Mouse (Mus musculus): ENCODE measurements at regions not wholly inside any gene's neighbourhood (a gene's known extent, or its start where the extent isn't known, plus 50 kb on each side); places are given as distances from the start of the nearest gene placed in this dataset.

- Histone ChIP-seq H3K27ac (ENCODE audit: low read depth, low read length) (no peak overlapping the region), H3K4me3 (ENCODE audit: low read length) (no peak overlapping the region), H3K36me3 (ENCODE audit: control insufficient read depth, insufficient read depth, low read length) (no peaks in the 10 kb centered on the region), H3K27me3 (replicated peaks; ENCODE audit: control insufficient read depth, insufficient read depth, low read length) (no peaks in the 10 kb centered on the region), H3K4me2 (ENCODE audit: low read length) (no peak overlapping the region), H3K4me1 (ENCODE audit: control insufficient read depth, insufficient read depth, low read depth, low read length) (no peaks in the 10 kb centered on the region), H3K9me3 (ENCODE audit: control insufficient read depth, low read length) (no peaks in the 10 kb centered on the region), H3K9ac (ENCODE audit: low read depth, low read length) (no peak overlapping the region)
- 52% methylated on average over 5 of the region's 5 CpGs for WGBS
- no peak for ATAC-seq
These were observed 125.0 kb upstream of the BC052040 start for GRCm38 (mm10) chr2:115456372-115457022.

- WGBS, result 49% methylated on average over 5 of the region's 5 CpGs
- Histone ChIP-seq H3K9ac (ENCODE audit: low read depth, low read length) (no peak overlapping the region), H3K9me3 (ENCODE audit: control insufficient read depth, low read length) (no peaks in the 10 kb centered on the region), H3K4me3 (ENCODE audit: low read length) (no peak overlapping the region), H3K4me2 (ENCODE audit: low read length) (no peak overlapping the region), H3K4me1 (ENCODE audit: control insufficient read depth, insufficient read depth, low read depth, low read length) (no peaks in the 10 kb centered on the region), H3K27ac (ENCODE audit: low read depth, low read length) (no peak overlapping the region), H3K27me3 (replicated peaks; ENCODE audit: control insufficient read depth, insufficient read depth, low read length) (no peaks in the 10 kb centered on the region), H3K36me3 (ENCODE audit: control insufficient read depth, insufficient read depth, low read length) (no peaks in the 10 kb centered on the region)
- peak; percentile 58 for ATAC-seq
These were observed 121.3 kb upstream of the BC052040 start for GRCm38 (mm10) chr2:115460028-115460881.

- Histone ChIP-seq H3K4me3 (ENCODE audit: low read length) (no peak overlapping the region), H3K27me3 (replicated peaks; ENCODE audit: control insufficient read depth, insufficient read depth, low read length) (no peaks in the 10 kb centered on the region), H3K27ac (ENCODE audit: low read depth, low read length) (no peak overlapping the region), H3K36me3 (ENCODE audit: control insufficient read depth, insufficient read depth, low read length) (no peaks in the 10 kb centered on the region), H3K9me3 (ENCODE audit: control insufficient read depth, low read length) (no peaks in the 10 kb centered on the region), H3K9ac (ENCODE audit: low read depth, low read length) (no peak overlapping the region), H3K4me1 (ENCODE audit: control insufficient read depth, insufficient read depth, low read depth, low read length) (no peaks in the 10 kb centered on the region), H3K4me2 (ENCODE audit: low read length) (no peak overlapping the region)
- 34% methylated on average over 1 of the region's 1 CpGs for WGBS
- peak; percentile 27; the same call in 1 of the 2 replicates for ATAC-seq
These were observed 120.7 kb upstream of the BC052040 start for GRCm38 (mm10) chr2:115460882-115461151.

GRCm38 (mm10) chr2:115466170-115466569 lies 115.3 kb upstream of the BC052040 start:
- 62% methylated on average over 4 of the region's 4 CpGs for WGBS

GRCm38 (mm10) chr2:115467107-115467745 lies 114.3 kb upstream of the BC052040 start:
- no peak overlapping the region for H3K4me2 ChIP-seq (ENCODE audit: low read length)

More at GRCm38 (mm10) chr2:115466170-115466569, 115.3 kb upstream of the BC052040 start:
- Histone ChIP-seq H3K9ac (ENCODE audit: low read depth, low read length) (no peak overlapping the region), H3K9me3 (ENCODE audit: control insufficient read depth, low read length) (no peaks in the 10 kb centered on the region), H3K27ac (ENCODE audit: low read depth, low read length) (no peak overlapping the region), H3K36me3 (ENCODE audit: control insufficient read depth, insufficient read depth, low read length) (no peaks in the 10 kb centered on the region), H3K4me1 (ENCODE audit: control insufficient read depth, insufficient read depth, low read depth, low read length) (no peaks in the 10 kb centered on the region), H3K4me2 (ENCODE audit: low read length) (no peak overlapping the region), H3K4me3 (ENCODE audit: low read length) (no peak overlapping the region), H3K27me3 (replicated peaks; ENCODE audit: control insufficient read depth, insufficient read depth, low read length) (no peaks in the 10 kb centered on the region)
- ATAC-seq, result no peak

GRCm38 (mm10) chr2:115467936-115468335 lies 113.6 kb upstream of the BC052040 start:
- H3K4me3 ChIP-seq (ENCODE audit: low read length), result no peak overlapping the region
- no peak overlapping the region for H3K27ac ChIP-seq (ENCODE audit: low read depth, low read length)
- no peak for ATAC-seq
- H3K9ac ChIP-seq (ENCODE audit: low read depth, low read length), result no peak overlapping the region
- no peaks in the 10 kb centered on the region for H3K4me1 ChIP-seq (ENCODE audit: control insufficient read depth, insufficient read depth, low read depth, low read length)
- no peaks in the 10 kb centered on the region for H3K9me3 ChIP-seq (ENCODE audit: control insufficient read depth, low read length)
- no peaks in the 10 kb centered on the region for H3K36me3 ChIP-seq (ENCODE audit: control insufficient read depth, insufficient read depth, low read length)
- no peak overlapping the region for H3K4me2 ChIP-seq (ENCODE audit: low read length)
- WGBS, result 81% methylated on average over 6 of the region's 6 CpGs
- H3K27me3 ChIP-seq (replicated peaks; ENCODE audit: control insufficient read depth, insufficient read depth, low read length), result no peaks in the 10 kb centered on the region

More at GRCm38 (mm10) chr2:115467107-115467745, 114.3 kb upstream of the BC052040 start:
- no peak overlapping the region for H3K4me3 ChIP-seq (ENCODE audit: low read length)
- no peaks in the 10 kb centered on the region for H3K27me3 ChIP-seq (replicated peaks; ENCODE audit: control insufficient read depth, insufficient read depth, low read length)
- H3K36me3 ChIP-seq (ENCODE audit: control insufficient read depth, insufficient read depth, low read length), result no peaks in the 10 kb centered on the region
- no peaks in the 10 kb centered on the region for H3K4me1 ChIP-seq (ENCODE audit: control insufficient read depth, insufficient read depth, low read depth, low read length)
- H3K9ac ChIP-seq (ENCODE audit: low read depth, low read length), result no peak overlapping the region
- 93% methylated on average over 11 of the region's 11 CpGs for WGBS
- no peak overlapping the region for H3K27ac ChIP-seq (ENCODE audit: low read depth, low read length)
- H3K9me3 ChIP-seq (ENCODE audit: control insufficient read depth, low read length), result no peaks in the 10 kb centered on the region
- no peak for ATAC-seq

GRCm38 (mm10) chr2:115468471-115468909 lies 113.0 kb upstream of the BC052040 start:
- WGBS, result 60% methylated on average over 7 of the region's 7 CpGs
- Histone ChIP-seq H3K27ac (ENCODE audit: low read depth, low read length) (no peak overlapping the region), H3K9me3 (ENCODE audit: control insufficient read depth, low read length) (no peaks in the 10 kb centered on the region), H3K4me2 (ENCODE audit: low read length) (no peak overlapping the region), H3K36me3 (ENCODE audit: control insufficient read depth, insufficient read depth, low read length) (no peaks in the 10 kb centered on the region), H3K27me3 (replicated peaks; ENCODE audit: control insufficient read depth, insufficient read depth, low read length) (no peaks in the 10 kb centered on the region), H3K4me3 (ENCODE audit: low read length) (no peak overlapping the region), H3K9ac (ENCODE audit: low read depth, low read length) (no peak overlapping the region), H3K4me1 (ENCODE audit: control insufficient read depth, insufficient read depth, low read depth, low read length) (no peaks in the 10 kb centered on the region)
- no peak for ATAC-seq

- Histone ChIP-seq H3K36me3 (ENCODE audit: control insufficient read depth, insufficient read depth, low read length) (no peaks in the 10 kb centered on the region), H3K4me2 (ENCODE audit: low read length) (no peak overlapping the region), H3K27me3 (replicated peaks; ENCODE audit: control insufficient read depth, insufficient read depth, low read length) (no peaks in the 10 kb centered on the region), H3K9ac (ENCODE audit: low read depth, low read length) (no peak overlapping the region), H3K9me3 (ENCODE audit: control insufficient read depth, low read length) (no peaks in the 10 kb centered on the region), H3K4me1 (ENCODE audit: control insufficient read depth, insufficient read depth, low read depth, low read length) (no peaks in the 10 kb centered on the region), H3K4me3 (ENCODE audit: low read length) (no peak overlapping the region), H3K27ac (ENCODE audit: low read depth, low read length) (no peak overlapping the region)
- ATAC-seq, result no peak
- 81% methylated on average over 6 of the region's 6 CpGs for WGBS
These were observed 112.2 kb upstream of the BC052040 start for GRCm38 (mm10) chr2:115469165-115469821.

- Histone ChIP-seq H3K4me3 (ENCODE audit: low read length) (no peak overlapping the region), H3K27ac (ENCODE audit: low read depth, low read length) (no peak overlapping the region), H3K9me3 (ENCODE audit: control insufficient read depth, low read length) (no peaks in the 10 kb centered on the region), H3K27me3 (replicated peaks; ENCODE audit: control insufficient read depth, insufficient read depth, low read length) (no peaks in the 10 kb centered on the region), H3K4me2 (ENCODE audit: low read length) (no peak overlapping the region), H3K9ac (ENCODE audit: low read depth, low read length) (no peak overlapping the region), H3K36me3 (ENCODE audit: control insufficient read depth, insufficient read depth, low read length) (no peaks in the 10 kb centered on the region), H3K4me1 (ENCODE audit: control insufficient read depth, insufficient read depth, low read depth, low read length) (no peaks in the 10 kb centered on the region)
- WGBS, result 89% methylated on average over 2 of the region's 2 CpGs
- ATAC-seq, result no peak
These were observed 109.1 kb upstream of the BC052040 start for GRCm38 (mm10) chr2:115472393-115472792.
